Mouse (Mus musculus): ENCODE measurements at regions not wholly inside any gene's neighbourhood (a gene's known extent, or its start where the extent isn't known, plus 50 kb on each side); places are given as distances from the start of the nearest gene placed in this dataset.

DNA sequence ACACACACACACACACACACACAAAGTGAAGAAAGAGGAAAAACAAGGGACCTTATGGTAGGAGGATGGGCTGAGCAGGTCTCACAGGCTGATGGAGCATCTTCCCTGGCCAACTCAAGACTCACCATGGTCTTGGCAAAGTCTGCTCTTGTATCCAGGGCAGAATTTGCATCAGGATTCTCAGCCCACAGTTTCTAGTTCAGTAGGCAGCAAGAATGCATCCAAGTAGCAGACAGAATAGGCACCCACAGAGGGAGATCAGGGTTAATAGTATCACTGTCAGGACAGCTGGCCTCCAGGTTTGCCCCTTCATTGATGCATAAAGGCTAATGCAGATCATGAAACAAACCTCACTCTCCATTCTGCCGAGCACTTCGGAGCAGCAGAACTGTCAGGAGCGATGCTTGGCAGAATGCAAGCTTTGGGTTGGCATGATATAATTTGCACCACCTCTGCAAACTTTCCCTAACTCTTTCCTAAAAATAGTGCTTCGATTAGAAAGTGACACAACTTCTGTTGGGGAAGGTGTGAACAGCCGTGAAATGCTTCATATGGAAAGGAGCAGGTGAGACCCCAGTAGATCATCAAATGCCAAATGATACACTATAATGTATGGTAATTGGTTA, 404.0 kb downstream of the Insc start:
- ATAC-seq (ENCODE audit: extremely low read depth, insufficient number of reproducible peaks, low FRiP score, poor library complexity, severe bottlenecking), result no peak

DNA sequence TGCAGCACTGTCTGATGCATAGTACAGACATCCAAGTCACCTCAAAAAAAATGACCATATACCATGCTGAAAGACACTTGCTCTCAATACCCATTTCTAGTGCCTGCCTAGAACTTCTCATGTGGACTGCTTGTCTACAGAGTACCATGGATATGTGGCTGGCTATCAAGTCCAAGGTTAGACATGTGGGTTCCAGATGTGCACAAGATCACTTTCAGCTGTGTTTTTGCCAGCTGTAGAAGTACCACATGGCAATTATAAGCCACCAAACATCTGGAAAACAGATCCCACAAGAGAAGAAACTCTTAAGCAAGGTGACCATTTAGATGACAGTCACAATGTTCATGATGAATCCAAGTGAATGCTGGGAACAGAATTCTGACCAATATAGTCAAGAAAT, 409.8 kb downstream of the Insc start:
- ATAC-seq (ENCODE audit: extremely low read depth, insufficient number of reproducible peaks, low FRiP score, poor library complexity, severe bottlenecking), result no peak

DNA sequence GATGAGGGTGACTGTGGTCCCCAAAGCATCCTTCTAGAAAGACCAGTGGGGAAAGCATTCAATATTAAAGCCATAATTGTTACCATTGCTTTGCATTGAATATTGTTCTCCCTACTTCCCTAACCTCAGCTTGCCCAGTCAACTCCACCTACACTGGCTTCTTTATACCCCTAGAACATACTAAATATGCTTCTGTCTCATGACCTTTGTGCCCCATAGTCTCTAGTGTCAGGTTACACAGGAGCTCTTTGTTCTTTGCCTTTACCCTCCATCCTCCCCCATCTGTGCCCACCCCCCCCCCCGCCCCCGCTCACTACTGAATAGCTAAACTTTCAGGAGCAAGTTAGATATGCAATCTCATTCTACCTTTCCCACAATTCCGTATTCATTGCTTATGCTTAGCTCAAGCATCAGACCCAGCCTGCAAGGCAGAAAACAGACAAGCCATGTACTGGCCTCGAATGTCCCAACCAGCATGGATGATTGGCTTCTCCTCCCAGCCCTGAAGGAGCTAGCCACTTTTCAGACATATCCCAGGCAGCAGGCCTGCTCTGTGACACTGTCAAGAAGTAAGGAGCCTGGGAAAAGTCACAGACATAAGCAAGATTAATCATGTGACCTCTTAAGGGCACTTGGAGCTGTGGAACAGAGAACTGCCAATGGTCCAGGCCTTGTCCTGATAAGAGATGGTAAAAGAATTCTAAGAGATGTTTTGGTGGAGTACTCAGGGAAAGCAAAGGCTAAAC, 410.4 kb downstream of the Insc start:
- no peak for ATAC-seq (ENCODE audit: extremely low read depth, insufficient number of reproducible peaks, low FRiP score, poor library complexity, severe bottlenecking)

DNA sequence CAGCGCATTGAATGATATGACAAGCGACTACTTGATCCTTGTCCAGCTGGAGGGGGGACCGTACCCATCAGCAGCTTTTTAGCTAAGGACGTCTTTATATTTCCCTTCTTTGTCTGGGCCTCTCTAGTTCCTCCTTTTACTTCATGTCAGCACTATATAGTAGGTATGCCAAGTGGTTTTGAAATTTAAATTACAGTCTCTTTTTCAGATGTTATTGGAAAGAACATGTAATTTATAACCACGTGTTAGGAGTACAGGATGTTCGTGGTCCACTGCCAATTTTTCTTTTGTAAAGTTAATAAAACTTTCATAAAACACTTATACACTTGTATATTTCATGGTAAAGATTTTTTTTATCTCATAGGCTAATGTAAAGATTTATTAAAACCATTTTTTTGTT, 426.5 kb downstream of the Insc start:
- ATAC-seq (ENCODE audit: extremely low read depth, insufficient number of reproducible peaks, low FRiP score, poor library complexity, severe bottlenecking), result no peak

DNA sequence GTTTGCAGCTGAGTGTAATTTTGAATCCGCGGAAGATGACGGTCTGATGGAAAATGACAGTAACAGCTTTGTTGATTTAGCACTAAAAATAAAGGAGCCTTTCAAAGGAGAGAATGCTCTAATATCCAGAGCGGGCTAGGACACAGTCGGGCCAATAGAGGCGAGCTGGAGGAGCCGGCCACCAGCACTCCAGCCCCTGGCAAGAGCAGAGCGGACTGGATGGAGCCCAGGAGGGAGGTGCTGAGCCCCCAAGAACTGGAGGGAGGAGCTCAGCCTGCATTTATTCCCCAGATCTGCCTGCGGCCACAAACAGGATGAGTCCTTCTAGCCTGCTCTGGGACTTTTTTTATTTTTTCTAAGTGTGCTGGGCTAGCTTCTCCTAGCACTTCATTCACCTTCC, 426.9 kb downstream of the Insc start:
- ATAC-seq (ENCODE audit: extremely low read depth, insufficient number of reproducible peaks, low FRiP score, poor library complexity, severe bottlenecking), result no peak

DNA sequence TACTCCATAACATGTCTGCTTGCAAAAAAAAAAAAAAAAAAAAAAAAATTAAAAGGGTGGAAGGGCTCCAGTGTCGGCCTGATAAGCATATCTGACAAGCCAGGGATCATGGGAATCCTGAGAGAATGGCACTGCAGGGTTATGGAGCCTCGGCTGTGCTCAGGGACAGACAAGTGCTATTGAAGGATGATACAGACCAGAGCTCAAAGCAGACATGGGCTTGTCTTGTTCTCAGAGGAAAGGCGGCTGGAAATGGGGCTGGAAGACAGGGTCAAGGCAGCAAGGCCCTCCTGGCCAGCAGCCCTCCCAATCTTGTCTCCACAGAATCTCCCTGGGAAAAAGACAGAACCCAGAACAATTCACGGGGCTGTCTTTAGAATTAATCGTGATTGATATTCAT, 449.0 kb downstream of the Insc start:
- no peak for ATAC-seq (ENCODE audit: extremely low read depth, insufficient number of reproducible peaks, low FRiP score, poor library complexity, severe bottlenecking)

DNA sequence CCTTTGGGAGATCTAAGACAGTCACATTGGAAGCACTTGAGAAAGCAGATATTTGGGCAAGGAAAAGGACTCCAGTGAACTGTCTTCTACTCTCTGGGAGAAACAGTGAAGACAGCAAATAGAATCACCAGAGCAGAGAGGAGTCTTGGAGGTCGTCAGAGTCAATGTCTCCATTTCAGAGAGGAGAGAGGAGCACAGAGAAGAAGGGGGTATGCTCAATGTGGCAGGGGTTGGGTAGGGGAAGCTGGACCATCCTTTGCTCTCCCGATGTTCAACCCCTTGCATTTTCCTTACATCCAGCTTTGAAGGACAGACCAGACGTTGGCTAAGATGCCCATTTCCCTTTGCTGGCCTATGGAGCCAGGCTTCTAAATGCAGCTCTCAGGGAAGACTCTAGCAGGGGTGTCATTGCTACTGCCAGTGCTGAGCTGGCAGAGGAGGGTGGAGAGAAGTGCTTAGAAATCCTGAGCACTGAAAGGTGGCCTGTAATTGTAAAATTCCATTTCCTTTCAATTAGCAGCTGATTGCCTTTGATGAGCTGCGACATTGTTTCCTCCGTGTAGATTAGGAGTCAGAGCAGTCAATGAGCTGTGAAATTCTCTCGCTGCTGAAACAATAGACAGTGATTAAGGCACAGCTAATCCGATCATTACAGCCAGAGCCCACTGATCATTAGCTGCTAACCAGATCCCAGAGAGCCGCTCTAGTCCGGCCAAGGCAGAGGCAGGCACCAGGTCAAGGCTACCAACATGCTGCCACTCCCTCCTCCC, 449.7 kb downstream of the Insc start:
- no peak for ATAC-seq (ENCODE audit: extremely low read depth, insufficient number of reproducible peaks, low FRiP score, poor library complexity, severe bottlenecking)

DNA sequence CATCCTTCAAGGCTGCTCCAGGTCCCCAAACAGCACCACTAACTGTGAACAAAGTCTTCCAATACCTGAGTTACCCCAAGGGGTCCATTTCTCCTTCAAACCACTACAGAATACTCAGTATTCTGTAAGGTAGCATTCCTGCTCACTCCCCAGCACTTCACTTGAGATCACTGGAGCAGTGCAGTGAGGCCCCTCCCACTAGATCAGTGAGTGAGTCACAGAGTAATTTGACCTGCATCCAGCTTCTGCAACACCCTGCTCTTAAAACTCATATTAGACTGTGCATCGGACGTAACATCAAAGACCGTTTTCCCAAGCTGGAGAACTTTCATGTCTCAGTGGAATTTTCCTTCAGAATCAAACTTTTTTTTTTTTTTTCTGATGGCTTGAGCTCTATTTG, 461.4 kb downstream of the Insc start:
- ATAC-seq (ENCODE audit: extremely low read depth, insufficient number of reproducible peaks, low FRiP score, poor library complexity, severe bottlenecking), result no peak

DNA sequence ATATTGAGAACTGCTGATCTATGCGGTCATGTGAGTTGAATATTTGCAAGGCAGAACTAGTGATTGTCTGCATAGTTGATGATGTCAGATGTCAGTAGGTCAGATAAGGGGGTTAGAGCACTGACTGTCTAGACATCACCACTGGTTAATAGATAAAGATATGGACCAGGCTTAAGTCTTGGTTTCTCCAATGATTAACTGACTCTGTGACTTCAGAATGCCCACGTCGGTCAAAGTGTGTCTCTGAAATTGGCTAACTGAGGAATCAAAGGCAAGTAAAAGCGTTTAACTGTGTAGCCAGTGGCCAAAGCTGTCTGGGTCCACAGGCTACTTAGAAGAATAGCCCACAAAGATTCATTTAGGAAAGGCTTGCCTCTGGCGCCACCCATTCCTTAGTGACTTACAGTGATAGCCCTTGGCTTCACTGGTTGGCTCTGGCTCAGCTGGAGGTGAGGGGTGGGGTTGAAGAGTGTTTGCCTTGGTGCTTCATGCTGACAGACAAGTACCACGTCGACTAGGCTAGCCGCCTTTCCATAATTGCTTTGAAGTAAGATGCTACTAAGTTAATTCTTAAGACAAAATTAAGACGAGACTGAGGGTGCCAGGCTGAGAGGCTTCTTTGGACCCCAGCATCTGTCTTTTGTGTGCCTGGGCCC, 463.1 kb downstream of the Insc start:
- ATAC-seq (ENCODE audit: extremely low read depth, insufficient number of reproducible peaks, low FRiP score, poor library complexity, severe bottlenecking), result no peak

DNA sequence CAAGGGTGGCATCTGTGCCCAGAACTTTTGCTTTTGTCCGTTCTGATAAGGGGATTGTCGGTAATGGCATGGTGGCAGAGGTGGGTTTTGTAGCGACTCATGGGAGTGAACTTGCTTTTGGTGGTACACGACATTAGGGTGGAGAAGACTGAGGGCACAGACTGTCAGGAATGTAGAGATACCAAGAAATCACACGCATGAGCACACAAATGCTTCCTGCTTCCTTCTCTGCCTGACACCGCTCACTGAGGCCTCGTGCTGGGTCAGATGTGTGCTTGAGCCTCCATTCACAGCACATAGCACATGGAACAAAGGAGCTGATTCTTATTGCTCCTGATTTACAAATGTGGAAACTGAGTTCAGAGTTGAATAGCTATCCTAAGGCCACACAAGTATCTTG, 465.3 kb downstream of the Insc start:
- no peak for ATAC-seq (ENCODE audit: extremely low read depth, insufficient number of reproducible peaks, low FRiP score, poor library complexity, severe bottlenecking)

DNA sequence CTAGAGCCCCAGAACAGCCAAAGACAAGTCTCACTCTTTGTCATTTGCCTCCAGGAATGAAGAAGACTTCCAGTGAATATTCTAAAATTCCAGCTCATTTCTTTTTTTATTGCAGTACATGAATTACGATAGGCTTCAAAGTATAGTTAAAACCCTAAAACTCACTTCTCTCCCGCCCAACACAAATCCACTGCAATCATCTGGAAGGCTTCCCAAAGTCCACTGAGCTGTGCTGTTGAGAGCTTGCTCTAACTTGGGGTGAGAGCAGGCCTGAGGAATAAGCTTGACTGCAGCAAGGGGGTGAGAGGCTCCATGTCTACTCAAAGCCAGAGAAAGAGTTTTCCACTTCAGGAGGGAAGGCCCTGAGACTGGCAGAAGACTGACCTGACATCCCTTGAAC, 466.5 kb downstream of the Insc start:
- ATAC-seq (ENCODE audit: extremely low read depth, insufficient number of reproducible peaks, low FRiP score, poor library complexity, severe bottlenecking), result no peak

DNA sequence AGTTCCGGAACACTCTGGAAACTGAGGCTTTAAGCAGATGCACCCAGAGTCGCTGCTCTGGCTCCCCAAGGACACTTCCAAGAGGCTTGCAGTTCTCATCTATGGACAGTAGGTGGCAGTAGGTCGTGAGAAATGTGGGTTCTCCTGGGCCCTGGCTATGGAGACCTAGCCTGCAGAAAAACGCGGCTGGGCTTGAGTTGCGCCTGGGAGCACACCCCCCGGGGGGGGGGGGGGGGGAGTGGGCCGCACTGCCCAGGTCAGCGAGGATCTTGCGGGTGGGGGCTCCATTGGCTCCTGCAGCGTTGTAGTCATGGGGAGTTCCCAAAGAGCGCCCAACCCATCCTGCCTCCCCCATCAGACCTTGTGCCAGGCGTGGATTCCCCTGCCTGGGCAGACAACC, 473.3 kb downstream of the Insc start:
- ATAC-seq (ENCODE audit: extremely low read depth, insufficient number of reproducible peaks, low FRiP score, poor library complexity, severe bottlenecking), result peak; percentile 69

DNA sequence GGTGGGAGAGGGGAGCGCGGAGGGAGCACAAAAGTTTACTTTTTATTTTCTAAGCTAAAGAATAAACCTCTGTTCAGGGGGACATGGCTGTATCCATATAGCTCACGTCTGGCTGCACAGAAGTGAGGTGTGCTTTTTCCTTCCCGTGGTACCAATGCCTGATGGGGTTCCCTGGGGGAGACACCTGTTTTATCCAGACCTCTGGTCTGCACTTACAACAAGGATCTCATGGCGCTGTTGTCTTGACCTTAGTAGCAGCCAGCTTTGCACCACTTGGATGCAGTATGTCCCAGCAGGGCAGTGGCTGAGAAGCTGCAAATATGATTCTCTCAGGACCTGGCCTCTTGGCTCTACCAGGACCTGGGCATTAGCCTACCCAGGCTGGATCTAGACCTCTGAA, 473.8 kb downstream of the Insc start:
- no peak for ATAC-seq (ENCODE audit: extremely low read depth, insufficient number of reproducible peaks, low FRiP score, poor library complexity, severe bottlenecking)

DNA sequence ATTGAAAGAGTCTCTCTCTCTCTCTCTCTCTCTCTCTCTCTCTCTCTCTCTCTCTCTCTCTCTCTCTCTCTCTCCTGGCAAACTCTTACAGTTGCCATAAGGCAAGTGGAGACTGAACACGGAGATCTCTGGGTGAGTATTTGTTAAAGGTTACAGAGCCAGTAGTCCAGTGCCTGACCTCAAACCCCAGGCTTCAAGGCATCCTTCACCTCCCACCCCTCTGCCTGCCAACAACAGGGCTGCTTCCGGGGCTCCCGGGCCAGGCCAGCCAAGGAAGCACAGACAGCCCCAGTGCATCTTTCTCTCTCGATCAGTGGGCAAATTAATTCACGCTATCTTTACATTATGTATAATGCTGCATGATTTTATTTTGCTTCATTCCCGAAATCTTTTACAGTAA, 474.2 kb downstream of the Insc start:
- no peak for ATAC-seq (ENCODE audit: extremely low read depth, insufficient number of reproducible peaks, low FRiP score, poor library complexity, severe bottlenecking)

DNA sequence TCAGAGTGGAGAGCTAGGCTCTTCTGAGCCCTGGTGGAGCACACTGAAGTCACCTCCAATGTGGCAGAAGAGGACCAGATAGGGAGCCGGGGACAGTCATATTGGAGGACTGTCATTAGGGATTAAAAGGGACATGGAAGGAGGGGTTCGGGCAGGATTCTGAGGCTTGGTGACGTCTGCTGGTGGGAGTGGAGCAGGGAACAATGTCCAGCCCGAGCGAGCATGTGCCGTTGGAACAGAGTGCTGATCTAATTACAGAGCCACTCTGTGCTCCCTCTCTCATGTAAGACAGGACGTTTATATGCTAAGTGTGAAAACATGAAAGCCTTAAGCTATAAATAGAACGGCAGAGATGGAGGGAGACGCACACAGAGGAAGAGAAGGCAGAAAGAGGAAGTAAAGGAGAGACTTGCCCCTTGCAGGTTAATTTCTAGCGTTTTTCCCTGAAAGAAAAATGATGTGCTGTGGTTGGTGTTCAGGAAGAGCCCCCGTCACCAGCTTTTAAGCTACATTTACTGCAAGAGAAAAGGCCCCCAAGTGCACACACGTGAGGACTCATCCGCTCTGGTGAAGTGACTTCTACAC, 475.2 kb downstream of the Insc start:
- no peak for ATAC-seq (ENCODE audit: extremely low read depth, insufficient number of reproducible peaks, low FRiP score, poor library complexity, severe bottlenecking)

DNA sequence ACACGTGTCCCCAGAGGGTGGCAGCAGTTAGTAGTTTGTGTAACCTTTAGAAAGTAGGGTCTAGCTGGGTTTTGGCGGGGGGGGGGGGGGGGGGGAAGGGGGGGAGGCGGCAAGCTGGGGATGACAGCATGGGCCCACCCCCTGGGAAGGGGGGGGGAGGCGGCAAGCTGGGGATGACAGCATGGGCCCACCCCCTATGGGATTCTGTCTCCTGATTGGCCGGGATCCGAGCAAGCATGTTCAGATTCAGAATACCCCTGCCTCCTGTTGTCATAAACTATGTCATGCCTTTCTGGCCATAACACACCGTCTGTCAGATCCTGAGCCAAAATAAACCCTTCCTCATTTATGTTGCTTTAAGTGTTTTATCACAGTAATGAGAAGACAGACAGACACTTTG, 479.1 kb downstream of the Insc start:
- ATAC-seq (ENCODE audit: extremely low read depth, insufficient number of reproducible peaks, low FRiP score, poor library complexity, severe bottlenecking), result no peak

DNA sequence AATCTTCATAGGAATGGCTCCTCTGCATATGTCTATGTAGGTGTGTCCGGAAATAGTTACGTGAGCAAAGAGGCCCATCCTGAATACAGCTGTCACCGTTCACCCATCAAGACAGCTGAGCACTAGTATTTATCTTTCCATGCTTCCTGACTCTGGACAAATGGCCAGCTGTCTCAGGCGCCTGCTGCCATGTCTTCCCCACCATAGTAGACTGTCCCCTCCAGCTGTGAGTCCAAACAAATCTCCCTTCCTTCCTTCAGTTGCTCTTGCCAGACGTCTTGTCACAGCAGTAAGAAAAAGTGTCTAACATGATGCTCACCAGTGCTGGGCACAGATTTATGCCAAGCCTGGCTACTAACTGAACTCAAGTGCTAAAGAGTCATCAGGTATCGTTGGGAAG, 487.0 kb downstream of the Insc start:
- ATAC-seq (ENCODE audit: extremely low read depth, insufficient number of reproducible peaks, low FRiP score, poor library complexity, severe bottlenecking), result no peak

DNA sequence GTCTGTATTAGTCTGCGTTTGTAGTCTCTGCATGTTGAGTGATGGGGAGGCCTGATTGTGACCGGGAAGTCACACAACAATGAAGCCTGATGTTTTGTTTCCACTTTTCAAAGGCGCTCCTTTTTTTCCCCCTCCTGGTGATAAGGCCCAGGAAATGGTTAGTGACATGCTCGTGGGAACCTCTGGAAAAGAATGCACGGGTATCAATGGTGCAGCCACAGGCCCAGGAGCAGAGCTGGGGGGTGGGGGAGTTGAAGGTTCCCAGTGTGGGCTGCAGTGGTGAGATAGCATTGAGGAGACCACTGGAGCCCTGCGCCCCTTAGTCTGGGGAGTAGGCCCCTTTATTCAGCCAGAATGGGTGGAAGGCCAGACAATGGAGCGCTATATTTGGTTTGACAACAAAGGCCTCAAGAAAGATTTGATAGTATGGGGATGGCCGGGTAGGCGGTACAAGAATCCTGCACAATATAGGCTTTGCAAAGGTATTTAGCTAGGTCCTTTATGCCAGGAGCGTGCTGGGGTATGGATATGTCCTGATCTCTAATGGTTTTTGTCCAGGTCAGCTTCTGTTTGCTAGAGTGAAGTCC, 490.4 kb downstream of the Insc start:
- ATAC-seq (ENCODE audit: extremely low read depth, insufficient number of reproducible peaks, low FRiP score, poor library complexity, severe bottlenecking), result no peak

DNA sequence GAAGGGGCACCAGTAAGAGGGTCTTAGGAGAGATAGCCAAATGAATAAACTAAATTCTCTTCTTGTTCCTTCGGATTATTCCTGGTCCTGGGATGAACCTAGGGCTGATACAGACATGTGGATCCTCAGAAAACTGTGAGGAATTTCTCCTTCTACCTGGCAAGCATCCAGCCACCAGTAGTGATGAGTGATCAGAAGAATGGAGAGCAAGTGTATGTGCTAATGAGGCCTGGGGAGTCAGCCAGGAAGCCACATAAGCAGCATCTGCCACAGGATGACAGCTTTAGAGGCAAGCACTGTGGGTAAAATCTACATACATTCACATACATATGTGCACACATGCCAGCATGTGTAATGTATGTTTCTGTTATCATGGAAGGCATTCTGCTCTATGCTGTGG, 493.6 kb downstream of the Insc start:
- ATAC-seq (ENCODE audit: extremely low read depth, insufficient number of reproducible peaks, low FRiP score, poor library complexity, severe bottlenecking), result no peak

Data from neutrophil, adult 5-6 weeks (primary cell).